Mouse (Mus musculus) testis, postnatal 14 days (tissue): ENCODE measurements around the gene Scd1.

Experiments
- DNase-seq: peaks from one replicate; pipeline ENCODE4 v3.0.0; 2021; ENCODE audit warnings: low spot score

Gene Scd1

DNA sequence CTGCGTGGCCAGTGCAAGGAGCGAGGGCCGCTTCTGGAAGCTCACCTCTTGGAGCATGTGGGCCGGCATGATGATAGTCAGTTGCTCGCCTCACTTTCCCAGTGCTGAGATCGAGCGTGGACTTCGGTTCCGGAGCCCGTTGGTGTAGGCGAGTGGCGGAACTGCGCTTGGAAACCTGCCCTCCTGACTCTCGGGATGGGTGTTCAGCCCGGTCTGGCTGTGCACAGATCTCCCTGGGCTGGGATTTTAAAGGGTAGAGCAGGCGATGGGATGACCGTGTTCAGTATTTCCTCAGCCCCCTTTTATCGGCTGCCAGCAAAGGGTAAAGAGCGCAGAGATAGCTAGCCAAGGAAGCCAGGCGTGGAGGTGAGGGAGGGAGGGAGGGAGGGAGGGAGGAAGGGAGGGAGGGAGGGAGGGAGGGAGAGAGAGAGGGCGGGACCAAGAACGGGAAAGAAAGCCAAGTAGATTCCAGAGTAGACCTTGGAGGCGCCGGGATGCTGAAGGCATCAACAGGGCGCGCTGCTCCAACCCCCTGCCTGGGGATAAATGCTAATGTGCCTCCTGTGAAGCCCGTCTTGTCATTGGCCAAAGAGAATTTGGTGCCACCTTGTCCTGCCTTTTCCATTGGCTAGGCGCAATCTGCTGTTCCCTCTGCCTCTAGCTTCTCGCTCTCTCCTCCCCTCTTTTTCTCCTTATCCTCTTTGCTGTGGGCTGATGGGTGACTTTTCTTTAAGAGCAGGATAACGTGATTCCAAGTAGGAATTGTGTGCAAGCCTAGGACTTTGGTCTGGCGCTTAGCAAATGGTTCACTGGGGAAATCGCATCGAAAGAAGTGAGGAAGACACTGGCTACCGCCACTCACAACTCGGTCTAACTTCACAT, at the start of gene Scd1:
Scd1 (minus strand) TSS at position 539 of the 882 bp plus-strand sequence.
- DNase-seq = peak; percentile 64

DNA sequence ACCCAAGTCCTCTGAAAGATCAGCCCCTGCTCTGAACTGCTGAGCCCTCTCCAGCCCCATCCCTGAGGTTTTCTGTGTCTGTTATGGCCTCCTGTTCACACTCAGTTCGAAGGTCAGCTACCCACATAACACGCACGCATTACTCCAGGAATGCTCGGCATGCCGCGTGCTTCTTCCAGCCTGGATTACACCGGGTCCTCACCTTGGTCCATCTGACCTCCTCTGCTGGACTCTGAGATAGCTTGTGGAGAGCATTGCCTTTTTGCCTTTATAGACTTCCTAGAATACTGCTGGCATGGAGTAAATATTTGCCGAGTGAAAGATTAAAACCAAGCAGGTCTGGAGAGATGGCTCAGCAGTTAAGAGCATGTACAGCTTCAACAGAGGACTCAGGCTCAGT, 47.7 kb upstream of the Scd1 start:
- DNase-seq = no peak

DNA sequence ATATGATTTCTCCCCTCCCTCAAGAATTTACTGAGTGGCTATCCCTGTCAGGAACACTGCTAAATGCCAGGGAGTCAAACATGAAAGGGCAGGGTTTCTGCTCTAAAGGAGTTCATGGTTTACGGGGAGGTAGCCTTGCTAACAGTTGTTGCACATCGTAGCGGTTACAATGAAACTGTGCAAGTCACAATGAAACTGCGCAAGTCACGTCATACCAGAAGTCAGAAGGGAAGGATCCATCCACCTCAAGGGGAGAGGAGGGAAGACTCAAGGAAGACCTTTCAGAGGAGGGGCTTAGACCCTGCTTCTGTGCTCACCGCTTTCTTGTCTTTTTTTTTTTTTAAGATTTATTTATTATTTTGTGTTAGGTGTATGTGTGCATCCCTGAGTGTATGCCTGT, 47.2 kb upstream of the Scd1 start:
- no peak for DNase-seq

DNA sequence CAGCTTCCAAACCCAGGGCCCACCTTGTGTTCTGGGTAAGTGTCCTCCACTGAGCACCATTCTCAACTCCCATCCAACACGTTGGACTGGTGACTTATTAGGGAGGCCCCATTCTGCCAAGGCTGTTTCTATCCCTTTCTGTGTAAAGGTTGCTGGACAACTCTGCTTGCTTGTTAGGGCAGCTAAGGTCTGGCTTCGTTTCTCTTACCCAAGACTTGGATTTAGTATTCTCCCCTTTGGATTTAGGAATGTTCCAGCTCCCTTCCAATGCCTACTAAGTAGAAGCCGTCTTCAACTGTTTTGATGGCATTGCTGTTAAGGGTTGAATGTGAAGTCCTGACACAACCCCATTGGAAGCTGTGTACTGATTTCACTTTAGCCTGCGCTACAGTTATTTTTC, 40.2 kb upstream of the Scd1 start:
- no peak for DNase-seq

DNA sequence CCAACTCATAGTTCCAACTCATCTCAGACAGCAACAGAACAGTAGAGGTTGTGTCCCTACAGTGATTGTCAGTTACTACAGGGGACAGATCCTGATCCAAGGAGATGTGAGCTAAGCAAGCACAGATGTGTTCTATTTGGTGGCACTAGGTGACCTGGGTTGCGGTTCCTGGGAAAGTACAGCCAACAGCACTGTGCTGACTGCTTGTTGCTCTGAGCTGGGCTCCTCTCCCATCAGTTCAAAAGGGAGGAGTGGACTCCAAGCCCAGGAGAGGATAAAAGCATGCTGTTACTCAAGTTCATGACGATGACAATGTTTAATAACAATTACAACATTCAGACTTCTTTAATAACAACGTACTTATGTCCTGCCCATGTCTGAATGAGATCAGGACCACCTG, 38.1 kb upstream of the Scd1 start:
- no peak for DNase-seq

DNA sequence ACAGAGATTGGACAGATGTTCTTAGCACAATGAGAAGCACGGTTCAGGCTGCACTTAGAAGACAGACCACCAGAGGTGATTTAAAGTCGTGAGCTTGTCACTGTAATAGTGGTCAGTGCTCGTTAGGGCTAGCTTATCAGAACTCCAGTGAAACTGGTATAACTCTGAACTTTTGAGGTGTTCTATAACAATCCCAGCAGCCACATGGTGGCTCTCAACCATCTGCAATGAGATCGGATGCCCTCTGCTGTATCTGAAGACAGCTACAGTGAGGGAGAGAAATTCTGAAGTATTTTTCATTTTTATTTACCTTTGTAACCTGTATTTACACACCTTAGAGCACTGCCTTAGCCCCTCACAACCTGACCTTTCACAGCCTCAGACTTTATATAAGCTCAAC, 31.6 kb upstream of the Scd1 start:
- DNase-seq = no peak

DNA sequence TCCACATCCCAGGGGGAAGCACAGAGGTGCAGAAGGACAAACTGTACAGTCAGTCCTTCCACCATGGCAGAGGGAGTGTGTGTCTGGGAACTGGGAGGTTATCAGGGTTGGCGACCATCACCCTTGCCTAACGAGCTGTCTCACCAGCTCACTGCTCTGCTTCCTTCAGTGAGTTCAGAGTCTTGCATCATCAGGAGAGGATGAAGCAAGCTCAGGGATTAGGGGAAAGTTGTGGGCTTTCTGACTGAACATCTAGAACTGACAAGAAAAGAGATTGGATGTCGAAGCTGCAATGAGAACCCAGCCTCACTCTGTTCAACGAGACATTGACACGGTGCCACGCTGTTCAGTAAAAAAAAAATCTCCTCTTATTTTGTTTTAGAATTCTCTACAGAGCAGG, 30.3 kb upstream of the Scd1 start:
- no peak for DNase-seq

DNA sequence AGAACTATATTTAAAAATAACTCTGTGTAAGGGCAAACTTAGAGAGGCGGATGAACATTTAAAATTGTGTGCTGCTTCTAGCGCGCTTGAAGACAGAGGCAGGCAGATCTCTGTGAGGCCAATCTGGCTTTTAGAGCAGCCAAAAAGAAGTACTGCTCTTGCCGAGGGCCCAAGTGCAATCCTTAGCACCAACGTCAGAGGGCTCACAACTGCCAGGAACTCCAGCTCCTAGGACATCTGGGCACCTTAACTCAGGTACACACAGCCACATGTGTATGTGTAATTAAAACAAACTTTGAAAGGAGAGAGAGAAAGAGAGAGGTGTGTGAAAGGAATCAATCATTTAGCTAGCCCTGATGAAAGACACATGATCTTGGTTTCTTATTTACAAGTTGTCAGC, 24.4 kb upstream of the Scd1 start:
- no peak for DNase-seq

DNA sequence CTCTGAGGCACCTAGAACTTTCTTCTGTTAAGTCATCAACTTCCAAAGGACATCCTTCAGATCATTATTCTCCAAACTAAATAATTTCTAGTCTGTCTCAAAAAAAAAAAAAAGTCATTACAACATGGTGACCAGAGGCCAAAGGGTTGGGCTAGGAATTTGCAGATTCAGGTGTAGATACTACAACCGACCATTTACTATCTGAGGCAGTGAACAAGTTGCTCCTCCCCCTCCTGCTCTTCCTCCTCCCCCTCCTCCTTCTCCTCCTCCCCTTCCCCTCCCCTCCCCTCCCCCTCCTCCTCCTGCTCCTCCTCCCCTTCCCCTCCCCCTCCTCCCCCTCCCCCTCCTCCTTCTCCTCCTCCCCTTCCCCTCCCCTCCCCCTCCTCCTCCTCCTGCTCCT, 20.0 kb upstream of the Scd1 start:
- DNase-seq = no peak

DNA sequence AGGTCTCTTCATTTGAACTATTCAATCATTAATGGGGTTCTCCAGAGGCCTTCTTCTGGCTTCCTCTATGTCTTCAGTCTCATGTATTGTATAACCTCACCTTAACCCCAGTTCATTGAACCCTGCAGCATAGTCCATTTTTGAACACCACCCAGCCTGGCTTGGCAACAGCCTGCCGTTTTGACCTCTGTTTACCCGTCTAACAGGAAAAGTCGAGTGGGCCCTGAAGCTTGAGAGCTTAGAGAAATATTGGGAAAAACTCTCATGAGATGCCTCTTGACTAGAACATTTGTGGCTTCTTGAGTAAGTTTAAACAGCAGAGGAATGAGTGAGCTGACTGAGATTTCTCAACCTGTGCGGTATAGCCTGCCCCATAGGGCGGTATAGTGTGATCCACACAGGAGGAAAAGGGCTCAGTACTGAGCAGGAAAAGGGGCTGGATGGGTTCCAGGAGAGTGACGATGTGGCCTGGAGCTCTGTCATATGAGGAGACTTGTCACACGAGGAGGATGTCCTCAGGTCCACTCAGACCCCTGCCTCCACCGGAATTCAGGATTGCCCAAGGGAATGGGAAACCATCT, 14.5 kb upstream of the Scd1 start:
- DNase-seq = no peak

DNA sequence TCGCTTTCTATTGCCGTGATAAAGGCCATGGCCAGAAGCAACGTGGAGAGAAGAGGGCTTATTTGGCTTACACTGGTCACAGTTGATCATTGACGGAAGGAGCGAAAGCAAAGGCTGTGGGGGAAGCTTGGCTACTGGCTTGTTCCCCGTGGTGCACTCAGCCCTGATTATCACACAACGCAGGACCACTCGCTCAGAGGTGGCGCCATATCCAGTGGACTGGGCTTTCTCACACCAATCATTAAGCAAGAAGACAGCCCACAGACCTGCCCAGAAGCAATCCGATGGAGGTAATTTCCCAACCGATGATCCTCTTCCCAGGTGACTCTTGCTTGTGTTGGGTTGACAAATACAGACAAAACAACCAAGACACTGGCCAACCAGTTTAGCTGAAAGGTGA, 11.9 kb upstream of the Scd1 start:
- no peak for DNase-seq

DNA sequence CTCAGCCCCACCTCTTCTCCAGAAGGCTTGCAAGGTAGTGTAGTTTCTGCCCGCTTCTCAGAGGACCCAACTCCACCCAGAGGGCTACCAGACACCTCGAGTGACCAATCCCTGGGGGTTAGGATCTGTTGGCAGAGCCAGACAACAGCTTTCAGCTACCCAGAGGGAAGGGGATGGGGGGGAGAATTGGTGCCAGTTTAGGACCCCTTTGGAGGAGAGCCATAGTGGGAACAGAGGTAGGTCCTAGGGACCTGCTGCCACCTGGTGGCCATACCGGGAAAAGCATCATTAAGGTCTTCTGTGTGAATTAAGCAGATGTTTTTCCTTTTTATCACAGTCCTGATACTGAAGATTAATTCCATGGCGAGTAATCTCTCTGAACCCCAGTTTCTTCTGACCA, 11.3 kb upstream of the Scd1 start:
- DNase-seq = peak; percentile 53

DNA sequence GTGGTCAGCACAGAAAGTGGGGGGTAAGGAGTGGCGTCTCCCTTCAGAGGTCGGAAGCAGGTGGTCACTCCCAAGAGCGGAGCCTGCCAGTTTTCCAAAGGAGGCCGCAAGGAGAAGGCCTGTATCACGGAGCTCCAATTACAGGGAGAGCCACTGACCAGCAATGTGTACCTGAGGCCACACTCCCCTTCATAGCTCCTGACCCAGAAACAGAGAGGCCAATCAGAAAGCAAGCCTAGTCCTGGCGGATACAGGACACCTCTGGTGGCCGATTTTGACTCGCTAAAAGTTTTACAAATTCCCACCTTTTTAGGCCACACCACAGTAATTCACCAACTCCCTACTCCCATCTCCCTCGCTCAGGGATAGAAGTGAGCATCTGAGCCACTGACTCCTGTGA, 10.9 kb upstream of the Scd1 start:
- DNase-seq = no peak

DNA sequence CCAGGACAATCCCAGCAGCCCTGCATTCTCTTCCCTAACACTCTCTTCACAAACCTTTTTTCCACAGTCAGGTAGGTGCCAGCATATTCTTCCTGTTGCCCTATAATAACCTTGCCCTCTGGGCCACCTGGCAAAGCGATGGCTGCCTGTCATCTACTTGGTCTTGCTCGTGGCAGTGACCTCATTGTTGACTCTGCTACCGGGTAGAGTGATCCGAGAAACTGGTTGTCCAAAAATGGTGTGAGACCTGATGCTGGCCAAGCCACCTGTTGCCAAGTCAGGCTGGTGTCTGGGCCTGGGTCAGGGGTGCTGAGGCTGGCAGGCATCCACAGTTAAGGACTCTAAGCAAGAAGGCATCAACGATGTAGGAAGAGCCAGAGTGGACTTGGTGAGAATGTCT, 10.4 kb upstream of the Scd1 start:
- no peak for DNase-seq

DNA sequence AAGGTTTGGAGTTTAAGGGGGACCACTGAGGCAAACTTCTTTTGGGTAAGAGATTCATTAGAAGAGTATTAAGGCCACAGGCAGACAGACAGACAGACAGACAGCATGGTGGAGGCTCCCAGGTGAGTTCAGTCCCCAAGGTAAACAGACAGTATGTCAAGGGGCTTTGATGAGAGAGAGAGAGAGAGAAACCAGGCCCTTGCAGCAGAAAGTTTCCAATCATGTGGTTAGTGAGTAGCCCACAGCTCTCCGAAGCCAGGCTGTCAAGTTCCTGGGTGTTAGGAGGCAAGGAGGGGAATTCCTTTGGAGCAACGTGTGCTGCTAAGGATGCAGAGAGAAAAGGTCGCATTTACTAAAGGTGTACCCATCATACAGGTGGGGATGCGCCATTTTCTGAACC, 9.8 kb upstream of the Scd1 start:
- DNase-seq = no peak

DNA sequence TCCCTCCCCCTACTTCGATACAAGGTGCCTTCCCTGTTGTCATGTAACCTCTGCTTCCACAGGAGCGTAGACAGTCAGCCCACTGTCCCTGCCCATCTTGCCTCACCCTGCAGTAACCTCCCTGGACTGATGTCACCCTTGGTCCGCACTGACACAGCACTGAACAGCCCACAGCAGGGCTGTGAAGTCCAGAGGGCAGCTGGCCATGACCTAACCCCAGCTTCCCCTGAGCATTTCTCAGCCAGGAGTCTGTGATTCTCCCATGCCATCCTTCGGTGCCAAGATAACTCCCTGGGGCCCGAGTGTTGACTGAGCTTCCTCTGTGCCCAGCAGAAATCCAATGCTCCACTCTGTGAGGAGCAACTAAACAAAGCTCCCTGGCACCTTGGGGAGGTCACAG, 8.6 kb upstream of the Scd1 start:
- DNase-seq = no peak

DNA sequence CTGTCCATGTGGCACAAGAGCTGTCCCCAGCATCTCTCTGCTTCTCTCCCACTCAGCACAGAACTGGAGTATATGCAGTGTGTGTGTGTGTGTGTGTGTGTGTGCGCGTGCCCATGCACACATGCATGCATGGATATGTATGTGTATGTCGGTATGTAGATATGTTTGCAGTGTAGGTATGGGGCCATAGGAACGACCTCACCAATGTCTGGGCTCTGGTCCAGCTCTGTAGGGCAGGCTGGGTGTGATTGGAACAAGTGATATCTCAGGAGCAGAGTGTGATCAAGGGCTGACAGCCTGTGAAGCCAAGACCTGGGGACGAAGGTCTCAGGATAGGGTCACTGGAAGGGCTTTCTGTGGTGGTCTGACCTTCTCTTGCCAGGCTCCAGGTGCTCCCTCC, 7.8 kb upstream of the Scd1 start:
- DNase-seq = no peak

DNA sequence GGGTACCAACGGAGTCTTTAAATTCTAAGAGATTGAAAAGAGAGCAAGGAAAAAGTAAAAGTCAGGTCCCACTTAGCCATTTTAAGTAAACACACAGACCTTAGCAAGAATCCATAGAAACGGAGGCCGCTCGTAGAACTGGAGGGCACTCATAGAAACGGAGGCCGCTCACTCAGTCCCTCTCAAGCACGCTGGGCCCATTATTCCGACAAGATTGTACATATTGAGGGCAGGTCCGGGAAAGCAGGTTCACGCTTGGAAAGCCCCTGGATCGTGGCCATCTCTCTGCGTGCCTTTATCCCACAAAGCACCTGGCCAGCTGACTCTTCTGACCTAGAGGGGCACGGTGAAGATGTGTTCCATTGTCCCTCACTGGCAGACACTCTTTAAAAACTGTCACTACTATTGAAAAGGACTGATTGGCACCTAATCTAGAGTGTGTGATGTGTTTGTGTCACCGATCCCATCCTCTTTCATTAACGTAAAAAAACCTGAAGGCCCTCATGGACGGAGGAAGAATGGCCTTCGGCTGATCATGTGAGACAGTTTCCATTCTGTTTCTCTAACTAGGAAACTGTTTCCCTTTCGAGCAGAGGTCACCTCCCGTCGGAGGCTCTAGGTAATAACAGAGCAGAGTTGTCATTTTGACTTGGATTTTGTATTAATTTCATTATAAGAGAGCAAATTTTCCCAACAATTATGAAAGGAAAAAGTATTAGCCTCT, 2.8 kb upstream of the Scd1 start:
- DNase-seq = no peak

DNA sequence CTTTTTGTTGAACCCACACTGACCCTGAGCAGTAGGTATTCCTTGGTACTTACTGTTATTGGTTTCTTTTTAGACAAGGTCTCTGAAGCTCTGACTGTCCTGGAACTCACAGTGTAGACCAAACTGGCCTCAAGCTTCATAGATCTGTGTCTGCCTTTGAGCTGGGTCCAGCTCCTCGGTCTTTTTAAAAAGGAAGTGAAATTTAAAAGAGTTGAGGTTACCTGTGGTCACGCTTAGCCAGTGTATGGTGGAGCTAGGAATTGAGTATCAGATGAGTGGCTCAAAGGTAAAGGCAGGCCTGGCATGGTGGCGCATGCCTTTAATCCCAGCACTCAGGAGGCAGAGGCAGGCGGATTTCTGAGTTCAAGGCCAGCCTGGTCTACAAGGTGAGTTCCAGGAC, 916 bp upstream of the Scd1 start:
- DNase-seq = no peak

DNA sequence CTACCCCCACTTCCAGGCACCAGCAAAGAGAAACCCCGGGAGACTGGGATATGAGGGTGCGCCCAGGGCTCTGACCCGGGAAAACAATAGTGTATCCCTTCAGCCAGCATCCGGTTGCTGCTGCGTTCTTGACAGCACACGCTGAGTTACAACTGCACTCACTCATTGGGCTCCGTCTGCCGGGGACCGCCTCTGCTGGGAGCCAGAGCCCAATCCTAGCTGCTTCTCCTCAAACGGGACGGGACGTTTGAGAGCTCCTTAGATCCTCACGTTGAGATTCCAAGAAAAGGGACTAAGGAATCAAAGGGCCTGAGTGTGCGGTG, 505 bp upstream of the Scd1 start:
- DNase-seq = peak; percentile 31

DNA sequence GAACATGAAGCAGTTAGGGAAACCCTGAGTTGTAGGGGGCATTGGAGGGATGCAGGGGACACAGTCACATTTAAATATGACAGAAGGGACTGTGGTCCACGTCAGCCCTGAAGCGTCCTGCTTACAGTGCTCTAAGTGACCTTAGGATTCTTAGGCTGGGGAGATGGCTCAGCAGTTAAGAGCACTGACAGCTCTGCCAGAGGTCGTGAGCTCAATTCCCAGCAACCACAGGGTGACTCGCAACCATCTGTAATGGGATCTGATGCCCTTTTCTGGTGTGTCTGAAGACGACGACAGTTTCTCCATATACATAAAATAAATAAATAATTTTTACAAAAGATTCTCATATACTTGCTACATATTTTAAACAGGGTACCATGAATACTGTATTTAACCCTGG, 4.1 kb downstream of the Scd1 start:
- no peak for DNase-seq

DNA sequence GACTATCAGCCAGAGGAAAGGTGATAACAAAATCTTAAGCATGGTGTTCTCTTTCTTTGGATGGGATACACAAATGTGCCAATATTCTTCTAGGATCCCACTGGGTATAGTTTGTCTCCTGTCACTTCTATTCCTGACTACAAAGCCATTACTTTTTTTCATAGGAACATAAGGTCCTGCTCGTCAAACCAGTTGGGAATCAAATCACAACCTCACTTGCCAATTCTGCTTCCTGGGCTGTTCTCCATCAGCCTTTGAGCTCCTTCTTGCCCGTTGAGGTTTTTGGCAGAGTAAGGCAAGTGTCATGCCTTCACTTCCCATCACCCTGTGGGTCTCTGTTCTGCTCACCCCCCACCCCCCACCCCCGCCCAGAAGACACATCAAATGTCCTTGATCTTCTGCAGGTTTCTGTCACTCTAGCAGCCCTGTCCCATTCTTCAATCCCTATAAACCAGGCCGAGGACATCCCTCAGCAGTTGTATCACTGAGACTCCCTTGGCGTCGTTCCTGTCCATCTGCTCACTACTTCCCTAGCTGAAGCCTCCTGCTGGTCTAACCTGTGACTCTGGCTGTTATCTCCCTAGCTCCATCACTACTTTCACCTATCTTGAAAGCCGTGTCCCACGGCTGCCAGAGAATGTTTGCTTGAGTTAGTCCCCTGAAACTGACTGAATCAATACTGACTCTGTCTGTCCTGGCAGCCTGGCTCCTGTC, 7.0 kb downstream of the Scd1 start:
- DNase-seq = no peak

DNA sequence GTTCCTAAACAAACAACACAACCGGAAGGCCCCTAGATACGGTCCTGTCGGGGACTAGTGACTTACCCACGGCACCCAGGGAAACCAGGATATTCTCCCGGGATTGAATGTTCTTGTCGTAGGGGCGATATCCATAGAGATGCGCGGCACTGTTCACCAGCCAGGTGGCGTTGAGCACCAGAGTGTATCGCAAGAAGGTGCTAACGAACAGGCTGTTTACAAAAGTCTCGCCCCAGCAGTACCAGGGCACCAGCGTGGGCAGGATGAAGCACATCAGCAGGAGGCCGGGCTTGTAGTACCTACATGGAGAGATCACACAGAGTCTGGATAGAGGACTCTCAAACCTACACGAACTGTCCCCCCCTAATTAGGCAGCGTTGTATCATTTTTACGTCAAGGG, 7.6 kb downstream of the Scd1 start:
- no peak for DNase-seq
